Mouse (Mus musculus) left cerebral cortex, adult 18-20 months (tissue): ENCODE measurements around the gene Cd244a. TPM values are rescaled to one million over a fixed set of nuclear protein-coding genes. Genes with fewer than 3 reads are reported as not detected.

Source experiments
- DNase-seq, 2 experiments: peaks; one replicate each; pipeline ENCODE4 v3.0.0; 2021 to 2022; ENCODE audit warnings: low spot score in 2 of 2, mixed read lengths in 1 of 2
- total RNA-seq, 2 experiments: library from RNA; stranded (reverse); gene quantifications; 2 replicates each; pipeline ENCODE4 v1.2.3; 2021

Gene Cd244a
- total RNA-seq, 2 experiments from 2014 or later, result 0.16 TPM; not detected in 1

DNA sequence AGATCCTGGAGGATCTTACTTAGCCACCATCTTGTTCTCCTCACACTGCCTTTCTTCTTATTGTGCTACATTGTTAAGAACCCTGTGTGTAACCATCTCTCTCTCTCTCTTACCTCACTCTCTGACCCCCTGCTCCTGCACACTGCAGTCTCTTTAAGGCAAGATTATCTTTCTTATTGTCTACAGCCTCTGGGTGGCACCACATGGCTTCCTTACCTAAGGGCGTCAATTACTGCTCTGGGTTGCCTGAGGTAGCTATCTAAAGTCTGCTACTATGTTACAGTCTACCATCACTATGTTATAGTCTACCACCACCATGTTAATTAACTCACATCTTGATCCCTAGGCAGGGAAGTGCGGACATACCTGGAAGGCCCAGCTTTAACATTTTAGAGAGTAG is 9.4 kb downstream of the Cd244a start:
- no peak for DNase-seq

DNA sequence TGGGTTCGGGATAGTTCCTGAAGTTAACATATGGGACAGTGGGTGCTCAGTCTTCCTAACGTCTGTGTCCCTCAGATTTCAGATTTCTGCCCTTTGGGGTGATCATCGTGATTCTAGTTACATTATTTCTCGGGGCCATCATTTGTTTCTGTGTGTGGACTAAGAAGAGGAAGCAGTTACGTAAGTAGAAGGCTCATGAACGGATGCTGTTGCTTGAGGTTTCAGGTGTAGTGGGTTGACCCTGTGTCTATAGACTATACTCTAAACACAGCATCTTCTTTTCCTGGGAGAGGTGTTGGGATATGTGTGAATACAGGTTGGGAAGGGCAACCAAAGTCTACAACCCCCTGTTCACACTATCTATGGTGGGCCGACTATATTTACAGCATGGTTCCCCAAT is 18.2 kb downstream of the Cd244a start:
- DNase-seq, result no peak

DNA sequence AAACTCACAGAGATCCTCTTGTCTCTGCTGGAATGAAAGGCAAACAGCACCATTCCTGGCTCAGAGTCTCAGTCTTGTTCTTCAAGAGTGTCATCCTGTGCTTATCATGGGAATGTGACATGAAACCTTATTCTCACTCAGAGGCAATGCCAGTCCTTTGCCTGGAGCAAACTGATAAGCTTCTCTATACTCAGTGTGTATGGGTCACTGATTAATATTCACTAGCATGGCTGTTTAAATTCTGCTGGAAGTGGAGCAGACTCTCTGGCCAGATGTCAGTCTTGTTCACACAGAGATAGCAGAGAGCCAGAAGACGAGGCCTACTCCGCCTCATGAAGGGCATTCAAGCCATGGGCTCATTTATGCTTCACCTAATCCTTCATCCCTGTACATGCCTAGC is 25.6 kb downstream of the Cd244a start:
- no peak for DNase-seq

DNA sequence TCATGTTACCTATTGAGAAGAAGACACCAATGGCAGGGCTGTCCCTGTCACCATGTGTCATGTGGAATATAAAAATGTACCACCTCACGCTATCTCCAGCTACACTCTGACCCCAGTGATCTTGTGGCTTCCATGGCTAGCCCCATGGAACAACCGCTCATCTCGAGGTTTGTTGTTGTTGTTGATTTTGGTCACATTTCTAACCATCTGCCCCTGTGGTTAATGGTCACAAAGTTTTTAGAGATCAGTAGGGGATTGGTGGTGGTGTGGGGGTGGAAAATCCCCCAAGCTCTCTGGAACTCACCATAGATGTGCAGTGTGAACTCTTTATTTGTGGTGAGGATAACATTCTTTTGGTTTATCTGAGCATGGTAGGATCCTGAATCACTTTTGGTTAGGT is 45.7 kb downstream of the Cd244a start:
- DNase-seq, result no peak

GRCm38 (mm10) chr1:171606656-171607055 is 47.7 kb downstream of the Cd244a start:
- no peak for DNase-seq

GRCm38 (mm10) chr1:171607176-171607575 is 48.2 kb downstream of the Cd244a start, which contains the start of gene Ly9:
Gene Ly9 (minus strand): TSS chr1:171607410.
- DNase-seq, result no peak

DNA sequence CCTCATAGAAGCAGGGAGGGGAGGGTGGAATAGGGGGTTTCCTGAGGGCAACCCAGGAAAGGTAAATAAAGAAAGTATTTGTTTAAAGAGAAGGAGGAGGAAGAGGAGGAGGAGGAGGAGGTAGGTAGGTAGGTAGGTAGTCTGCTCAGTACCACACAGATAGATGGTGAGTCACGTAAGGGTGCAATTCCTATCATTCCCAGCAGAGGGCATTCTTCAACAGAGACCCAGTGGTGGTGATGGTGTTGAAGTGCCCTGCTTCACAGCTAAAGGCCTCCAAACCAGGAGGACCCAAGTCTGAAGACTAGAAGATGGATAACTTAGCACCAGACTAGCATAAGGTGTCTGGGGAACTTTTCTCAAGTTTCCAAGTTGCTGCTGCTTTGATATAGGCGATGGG is 51.0 kb downstream of the Cd244a start:
- DNase-seq, result no peak

DNA sequence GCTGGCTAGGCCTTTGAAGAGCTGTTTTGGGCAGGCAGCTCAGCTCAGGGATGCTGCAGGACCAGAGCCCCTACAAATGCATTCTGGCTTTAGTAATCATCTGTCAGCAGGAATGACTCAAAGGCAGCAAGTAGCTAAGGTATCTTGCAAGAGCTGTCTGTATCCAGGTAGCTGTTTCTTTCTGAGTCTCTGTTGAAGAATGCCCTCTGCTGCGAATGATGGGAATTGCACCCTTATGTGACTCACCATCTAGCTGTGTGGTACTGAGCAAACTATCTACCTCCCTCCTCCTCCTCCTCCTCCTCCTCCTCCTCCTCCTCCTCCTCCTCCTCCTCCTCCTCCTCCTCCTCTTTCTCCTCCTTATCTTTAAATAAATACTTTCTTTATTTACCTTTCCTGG is 51.8 kb downstream of the Cd244a start:
- no peak for DNase-seq

- no peak for DNase-seq
These were observed 55.0 kb downstream of the Cd244a start for GRCm38 (mm10) chr1:171613962-171614361.

DNA sequence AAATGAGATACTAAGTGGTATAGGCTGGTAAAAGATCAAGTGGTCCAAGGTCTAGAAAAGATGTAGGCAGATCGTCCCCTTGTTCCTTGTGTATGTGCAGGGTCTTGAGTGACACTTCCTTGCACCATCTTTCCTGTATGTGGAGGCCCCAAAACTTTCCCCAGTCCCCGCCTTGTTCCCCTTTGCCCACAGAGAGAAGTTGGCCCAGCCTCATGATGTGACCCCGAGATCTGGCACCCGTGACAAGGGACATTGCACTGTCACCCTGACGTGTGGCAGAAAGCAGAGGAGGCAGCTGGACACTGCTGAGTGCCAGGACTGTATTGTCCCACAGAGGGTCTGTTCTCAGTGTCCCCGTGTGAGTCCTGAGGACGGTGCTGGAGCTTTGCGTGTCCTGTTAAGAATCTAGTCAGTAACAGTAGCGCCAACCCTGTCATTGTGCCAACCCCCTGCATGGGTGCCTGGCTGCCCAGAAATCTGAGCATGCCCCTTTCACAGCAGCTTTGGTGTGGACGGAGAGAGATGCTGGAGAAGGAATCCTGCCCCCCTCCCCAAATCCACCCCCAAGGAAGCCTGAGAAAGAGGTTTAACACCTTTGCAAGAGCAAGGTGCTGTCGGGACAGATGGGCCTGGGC is 58.0 kb downstream of the Cd244a start:
- no peak for DNase-seq

- DNase-seq, result no peak
These were observed 60.0 kb downstream of the Cd244a start for GRCm38 (mm10) chr1:171619001-171619400.

DNA sequence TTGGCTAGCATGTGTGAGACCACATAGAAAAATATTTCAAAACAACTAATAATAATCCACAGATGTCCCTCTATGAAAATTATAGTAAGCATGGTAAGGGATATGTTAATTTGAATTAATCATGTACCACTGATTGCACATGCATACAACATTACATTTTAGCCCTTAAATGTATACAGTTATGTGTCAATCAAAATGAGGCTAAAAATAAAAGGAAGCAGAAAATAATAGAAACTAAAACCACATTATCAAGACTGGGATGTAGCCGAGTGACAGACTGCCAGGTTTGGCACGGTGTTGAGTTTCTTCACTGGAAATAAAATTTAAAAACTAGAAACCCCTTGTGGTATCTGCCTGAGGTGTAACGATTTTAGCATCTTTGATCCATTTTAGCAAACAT is 60.7 kb downstream of the Cd244a start:
- no peak for DNase-seq

DNA sequence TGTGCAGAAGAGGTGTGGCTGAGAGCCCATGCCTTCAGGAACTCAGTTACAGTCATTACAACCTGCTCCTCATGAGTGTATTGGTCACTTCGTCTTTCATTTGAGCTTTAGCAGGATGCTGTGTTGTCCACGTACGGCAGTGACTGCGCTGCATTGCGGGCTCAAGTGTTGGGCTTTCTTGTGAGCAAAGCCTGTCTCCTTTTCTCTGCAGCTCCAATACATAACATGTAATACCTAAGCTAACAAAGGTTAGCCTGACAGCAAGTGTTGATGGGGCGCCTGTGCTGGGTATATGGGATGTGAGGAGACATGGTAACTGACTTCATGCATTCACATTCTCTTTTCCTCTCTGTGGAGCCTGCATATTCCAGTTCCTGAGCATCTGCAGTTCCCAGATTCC is 61.1 kb downstream of the Cd244a start:
- DNase-seq, result no peak

GRCm38 (mm10) chr1:171627801-171628200 is 68.8 kb downstream of the Cd244a start:
- DNase-seq, result no peak

DNA sequence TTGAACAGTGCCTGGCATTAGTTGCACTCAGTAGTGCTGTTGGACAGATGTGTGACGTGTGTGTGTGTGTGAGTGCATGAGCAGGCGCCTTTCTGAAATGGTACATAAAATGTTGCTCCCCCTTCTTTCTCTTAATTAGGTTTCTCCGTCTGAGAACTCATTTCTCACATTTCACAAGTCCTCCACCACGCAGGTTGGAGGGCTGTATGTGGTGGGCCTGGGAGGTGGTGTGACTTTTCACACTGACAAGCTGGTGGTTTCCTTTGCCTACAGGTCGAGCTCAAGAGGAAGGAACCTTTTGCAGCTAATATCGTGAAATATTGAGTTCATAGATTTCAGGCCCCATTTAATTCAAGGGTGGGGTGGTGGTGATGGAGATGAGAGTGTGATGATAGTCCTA is 70.2 kb downstream of the Cd244a start:
- no peak for DNase-seq

DNA sequence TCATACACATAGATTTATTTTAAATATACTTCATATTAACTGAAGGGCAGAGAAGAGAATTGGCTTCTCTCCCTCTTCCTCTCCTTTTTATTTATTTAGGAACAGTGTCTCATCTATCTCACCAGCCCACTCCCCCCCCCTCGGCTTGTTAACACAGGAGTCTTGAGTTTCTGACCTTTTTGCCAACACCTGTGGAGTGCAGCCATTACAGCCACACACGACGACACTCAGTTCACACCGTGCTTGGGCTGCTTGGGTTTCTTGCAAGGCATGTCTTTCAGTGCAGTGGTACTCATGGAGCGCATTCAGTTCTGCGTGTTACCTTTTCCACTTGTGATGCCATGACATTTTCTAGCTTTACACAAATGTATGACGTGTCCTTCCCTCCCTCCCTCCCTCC is 71.0 kb downstream of the Cd244a start:
- DNase-seq, result no peak

- DNase-seq, result no peak
These were observed 71.9 kb downstream of the Cd244a start for GRCm38 (mm10) chr1:171630912-171631311.

DNA sequence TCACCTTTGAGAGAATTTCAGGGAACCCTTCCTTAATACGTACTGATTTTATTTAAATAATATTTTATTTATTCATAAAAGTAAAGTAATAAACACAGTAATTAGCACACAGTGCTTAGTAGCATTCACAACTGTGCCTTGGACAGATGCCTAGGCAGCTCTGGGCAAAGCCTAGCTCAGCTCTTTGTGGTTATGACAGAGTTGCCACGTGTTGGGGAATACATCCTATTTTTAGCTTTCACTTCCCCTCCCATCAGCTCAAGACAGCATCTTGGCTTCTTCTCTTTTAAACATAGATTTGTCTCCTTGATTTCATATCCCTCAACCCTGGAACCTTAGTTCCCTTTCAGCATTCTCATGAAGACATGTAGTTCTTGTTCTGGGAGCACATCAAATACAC is 72.5 kb downstream of the Cd244a start:
- no peak for DNase-seq

DNA sequence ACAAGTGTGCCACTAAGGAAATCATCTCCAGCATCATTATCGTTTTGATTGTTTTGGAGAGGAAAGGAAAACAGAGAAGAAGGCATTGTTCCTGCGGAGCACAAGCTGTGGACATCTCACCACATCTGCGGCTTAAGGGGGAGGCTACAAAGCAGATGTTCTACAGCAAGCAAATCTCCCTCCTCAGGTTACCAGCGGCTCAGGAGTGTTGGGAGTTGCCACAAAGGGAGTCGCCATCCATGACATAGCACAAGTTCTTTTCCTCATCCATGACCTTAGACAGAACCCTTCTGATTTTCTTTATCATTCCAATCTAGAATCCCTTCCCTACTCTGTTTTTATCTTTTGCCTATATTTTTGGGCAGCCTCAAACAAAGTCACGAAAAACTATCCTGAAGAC is 76.7 kb downstream of the Cd244a start:
- DNase-seq, result no peak

DNA sequence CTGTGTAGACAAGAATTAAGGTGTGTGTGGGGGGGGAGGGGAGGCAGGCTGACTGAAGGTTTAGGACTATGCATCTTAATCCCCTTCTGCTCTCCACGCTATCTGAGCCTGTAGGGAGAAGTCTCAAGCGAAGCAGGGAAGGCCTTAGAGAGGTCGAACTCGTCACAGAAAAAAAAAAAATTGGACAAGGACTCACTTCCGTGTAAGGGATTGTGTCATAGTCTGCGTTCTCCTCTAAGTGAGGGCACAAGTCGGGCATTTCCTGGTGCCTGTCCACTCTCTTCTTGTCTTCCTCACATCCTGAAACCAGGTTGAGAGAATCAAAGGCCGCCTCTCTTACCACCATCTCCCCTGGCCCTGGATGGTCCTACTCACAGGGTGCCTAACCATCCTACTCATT is 78.1 kb downstream of the Cd244a start:
- DNase-seq, result no peak

DNA sequence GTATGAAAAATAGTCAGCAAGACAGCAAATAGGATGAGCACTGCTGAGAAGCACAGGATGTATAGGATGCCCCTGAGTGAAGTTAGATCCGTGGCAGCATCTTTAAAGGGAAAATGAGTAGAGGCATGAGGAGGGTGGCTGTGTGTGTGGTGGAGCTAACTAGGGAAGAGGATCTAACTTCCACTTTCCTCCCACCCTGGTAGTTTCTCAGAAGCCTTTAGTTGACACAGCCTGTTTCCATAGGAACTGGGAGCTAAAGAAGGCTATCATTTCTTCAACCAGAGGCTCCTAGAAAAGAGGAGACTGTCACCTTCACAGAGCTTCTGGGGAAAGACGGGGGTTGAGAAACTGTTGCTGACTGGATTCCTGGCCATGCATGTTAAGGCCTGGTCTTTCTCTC is 79.7 kb downstream of the Cd244a start:
- no peak for DNase-seq

DNA sequence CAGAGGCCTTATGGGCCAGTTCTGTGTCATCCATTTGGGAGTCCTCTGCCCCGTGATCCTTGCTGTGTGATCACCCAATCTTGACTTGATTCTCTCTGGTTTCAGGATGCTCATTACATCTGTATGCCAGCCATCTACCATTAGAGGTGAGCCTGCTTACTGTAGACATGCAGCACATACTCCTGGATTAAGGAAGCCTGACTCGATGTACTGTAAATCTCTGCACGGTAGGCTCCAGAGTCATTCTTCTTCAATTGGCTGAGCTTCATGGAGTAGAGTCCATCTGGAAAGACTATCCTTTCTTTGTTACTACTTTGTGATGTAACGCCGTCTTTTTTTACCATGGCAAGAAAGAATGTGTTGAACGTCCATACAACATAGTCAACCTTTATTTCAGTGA is 81.8 kb downstream of the Cd244a start:
- no peak for DNase-seq

DNA sequence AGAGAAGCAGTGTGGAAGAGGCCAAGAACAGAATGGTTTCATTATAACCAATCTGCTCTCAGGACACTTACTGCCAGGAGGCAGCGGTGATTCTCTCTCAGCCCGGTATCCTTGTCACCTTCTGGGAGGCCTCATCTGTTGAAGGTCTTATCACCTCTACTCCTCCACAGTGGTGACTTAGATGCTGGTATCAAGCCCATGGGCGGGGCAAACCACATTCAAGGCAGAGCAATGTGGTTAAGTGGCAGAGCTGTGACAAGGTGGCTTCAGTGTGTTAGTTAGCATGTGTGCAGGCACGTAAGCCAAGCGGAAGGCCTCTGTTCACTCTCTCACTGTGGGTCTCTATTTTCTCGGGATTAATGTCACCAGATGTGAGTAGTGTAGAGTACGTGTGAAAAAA is 84.6 kb downstream of the Cd244a start:
- DNase-seq, result no peak

GRCm38 (mm10) chr1:171646429-171646940 is 87.5 kb downstream of the Cd244a start:
- DNase-seq, result no peak
